Mouse (Mus musculus) ES-CJ7 (cell line): Measurements from ENCODE around the gene Rnf157.

Experiments used
- DNase-seq: peaks from one replicate; pipeline ENCODE4 v3.0.0; 2011; ENCODE audit warnings: low read depth, low spot score

The Rnf157 gene

GRCm38 (mm10) chr11:116337531-116337930 is 75.3 kb downstream of the Rnf157 start:
- DNase-seq, result no peak

GRCm38 (mm10) chr11:116337000-116337399 is 75.8 kb downstream of the Rnf157 start:
- no peak for DNase-seq

GRCm38 (mm10) chr11:116336393-116336792 is 76.4 kb downstream of the Rnf157 start:
- no peak for DNase-seq

- peak; percentile 95 for DNase-seq
Measured at GRCm38 (mm10) chr11:116335244-116336036, 77.4 kb downstream of the Rnf157 start, which contains the start of gene Foxj1. Gene Foxj1 (minus strand): TSS chr11:116335399.

GRCm38 (mm10) chr11:116334417-116334782 is 78.4 kb downstream of the Rnf157 start:
- DNase-seq, result no peak

GRCm38 (mm10) chr11:116333526-116334416 is 79.1 kb downstream of the Rnf157 start:
- DNase-seq, result peak; percentile 48

GRCm38 (mm10) chr11:116332983-116333270 is 79.9 kb downstream of the Rnf157 start:
- DNase-seq, result no peak

GRCm38 (mm10) chr11:116332232-116332982 is 80.4 kb downstream of the Rnf157 start:
- DNase-seq, result no peak

- no peak for DNase-seq
Measured at GRCm38 (mm10) chr11:116330211-116330518, 82.7 kb downstream of the Rnf157 start.

- DNase-seq, result peak; percentile 85
Measured at GRCm38 (mm10) chr11:116329314-116330210, 83.3 kb downstream of the Rnf157 start.

GRCm38 (mm10) chr11:116326963-116327603 is 85.7 kb downstream of the Rnf157 start:
- peak; percentile 58 for DNase-seq

- DNase-seq, result peak; percentile 79
Measured at GRCm38 (mm10) chr11:116318719-116319659, 93.8 kb downstream of the Rnf157 start.

GRCm38 (mm10) chr11:116312359-116312758 is 100.5 kb downstream of the Rnf157 start:
- no peak for DNase-seq

GRCm38 (mm10) chr11:116311169-116311568 is 101.7 kb downstream of the Rnf157 start:
- no peak for DNase-seq

GRCm38 (mm10) chr11:116309601-116310000 is 103.2 kb downstream of the Rnf157 start:
- no peak for DNase-seq

- DNase-seq, result peak; percentile 92
Measured at GRCm38 (mm10) chr11:116307762-116308531, 104.9 kb downstream of the Rnf157 start.

- DNase-seq, result no peak
Measured at GRCm38 (mm10) chr11:116307019-116307725, 105.7 kb downstream of the Rnf157 start, which contains the start of gene Exoc7. Gene Exoc7 (minus strand): TSS chr11:116307233.
